Mouse (Mus musculus) embryonic fibroblast, embryonic 13.5 days (primary cell): ENCODE results near the gene Tcam1. TPM values are rescaled to one million over a fixed set of nuclear protein-coding genes. Genes with fewer than 3 reads are reported as not detected.
A peak's percentile ranks its signal among the peaks of the same experiment; 100 is the strongest.
"Not testable (repeated sequence)": the region's sequence is repeated elsewhere in the genome, so short reads cannot be mapped to it uniquely, and the experiment has no call there.

Experiments
- H3K27ac ChIP-seq: 2 replicates; pipeline ENCODE4 v1.5.1; 2012; ENCODE audit warnings: low read length, control low read depth, inconsistent platforms; ENCODE audit not compliant: insufficient read depth
- H3K4me1 ChIP-seq: 2 replicates; pipeline ENCODE4 v1.6.1; 2011; ENCODE audit warnings: low read length; ENCODE audit not compliant: control insufficient read depth, insufficient read depth
- H3K4me3 ChIP-seq: 2 replicates; pipeline ENCODE4 v1.5.1; 2011; ENCODE audit warnings: mild to moderate bottlenecking, control low read depth, low read length; ENCODE audit not compliant: insufficient read depth
- CTCF ChIP-seq: IDR thresholded peaks from 2 replicates; pipeline ENCODE4 v1.5.1; 2011; ENCODE audit warnings: mild to moderate bottlenecking, control low read depth, low read length, moderate library complexity, borderline replicate concordance; ENCODE audit not compliant: insufficient read depth
- POLR2A ChIP-seq: IDR thresholded peaks from 2 replicates; pipeline ENCODE4 v1.6.1; 2011; ENCODE audit warnings: low read depth, mild to moderate bottlenecking, control low read depth, low read length, moderate library complexity
- polyA plus RNA-seq: library from polyadenylated mRNA; stranded (reverse); fragments of >200 nt; gene quantifications from 2 replicates; pipeline ENCODE4 v1.2.4, GENCODE M21; 2011; ENCODE audit warnings: low read depth; ENCODE audit not compliant: missing spikeins, insufficient read length

Tcam1 gene
- 0.16 and 0.18 TPM in 2 replicates for polyA plus RNA-seq

DNA sequence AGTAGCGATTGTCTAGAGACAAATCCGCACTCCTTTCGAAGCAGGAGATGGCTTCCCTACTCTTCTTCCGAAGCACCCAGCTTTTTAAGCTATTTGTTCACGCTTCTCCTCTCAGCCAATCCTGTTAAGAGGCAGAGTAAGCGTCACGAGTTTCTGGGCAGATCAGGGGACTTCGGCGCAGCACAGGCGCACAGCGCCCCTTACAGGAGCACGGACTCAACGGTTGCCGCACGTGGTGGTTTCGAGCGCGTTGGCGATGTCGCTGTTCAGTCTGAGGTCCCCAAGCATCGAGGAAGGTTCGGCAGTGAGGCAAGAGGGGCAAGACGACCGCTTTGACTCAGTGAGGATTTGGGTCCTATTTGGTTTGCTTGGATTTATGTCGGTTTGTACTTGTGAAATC lies at the start of gene Tcam1:
Tcam1 (plus strand) TSS at position 219 of the 400 bp plus-strand sequence.
- TF ChIP-seq POLR2A (0 out of 2 replicates have a peak, but pooled peaks have one; percentile 38), CTCF (peak; percentile 92)
- Histone ChIP-seq H3K4me1 (no peaks in the 10 kb centered on the region), H3K27ac (no peak within 1 kb of the TSS), H3K4me3 (no peak within 1 kb of the TSS)

DNA sequence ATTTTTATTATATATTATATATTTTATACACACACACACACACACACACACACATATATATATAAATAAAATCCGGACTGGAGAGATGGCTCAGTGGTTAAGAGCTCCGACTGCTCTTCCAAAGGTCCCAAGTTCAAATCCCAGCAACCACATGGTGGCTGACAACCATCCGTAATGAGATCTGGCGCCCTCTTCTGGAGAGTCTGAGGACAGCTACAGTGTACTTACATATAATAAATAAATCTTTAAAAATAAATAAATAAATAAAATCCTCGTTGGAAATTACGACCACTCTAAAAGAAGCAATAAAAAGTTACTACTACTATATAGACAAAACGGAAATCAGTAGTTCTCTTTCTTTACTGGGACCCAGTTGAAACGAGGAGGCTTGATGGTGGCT lies 42.5 kb upstream of the Tcam1 start:
- not testable (repeated sequence) for H3K27ac ChIP-seq, H3K4me1 ChIP-seq, H3K4me3 ChIP-seq

DNA sequence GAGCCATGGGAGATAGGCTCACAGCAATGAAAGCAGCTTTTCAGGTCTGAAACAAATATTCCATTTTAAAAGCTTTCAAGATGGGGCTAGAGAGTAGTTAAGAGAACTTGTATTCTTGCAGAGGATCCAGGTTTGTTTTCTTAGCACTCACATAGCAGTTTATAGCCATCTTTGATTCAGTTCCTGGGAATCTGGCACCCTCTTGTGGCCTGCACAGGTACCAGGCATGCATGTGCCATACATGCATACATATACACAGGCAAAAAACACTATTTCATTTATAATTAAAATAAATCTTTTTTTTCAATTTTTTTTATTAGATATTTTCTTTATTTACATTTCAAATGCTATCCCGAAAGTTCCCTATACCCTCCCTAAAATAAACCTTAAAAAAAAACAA lies 29.6 kb upstream of the Tcam1 start:
- no peak overlapping the region for H3K4me3 ChIP-seq
- H3K27ac ChIP-seq, result no peak overlapping the region
- TF ChIP-seq CTCF (peak; percentile 42; the same call in 1 of the 2 replicates), POLR2A (no peak)
- H3K4me1 ChIP-seq, result no peaks in the 10 kb centered on the region

GRCm38 (mm10) chr11:106249326-106249725 lies 27.1 kb upstream of the Tcam1 start:
- Histone ChIP-seq H3K4me1 (no peaks in the 10 kb centered on the region), H3K27ac (no peak overlapping the region), H3K4me3 (no peak overlapping the region)
- TF ChIP-seq POLR2A (no peak), CTCF (no peak)

GRCm38 (mm10) chr11:106254767-106255166 lies 21.7 kb upstream of the Tcam1 start:
- H3K27ac ChIP-seq, result no peak overlapping the region; the same call in 1 of the 2 replicates

GRCm38 (mm10) chr11:106255174-106255573 lies 21.3 kb upstream of the Tcam1 start:
- H3K27ac ChIP-seq, result peak overlapping the region; percentile 16; the same call in 1 of the 2 replicates

More at GRCm38 (mm10) chr11:106254767-106255166, 21.7 kb upstream of the Tcam1 start:
- TF ChIP-seq CTCF, result no peak
- no peak for TF ChIP-seq POLR2A
- peaks cover 4% of the 10 kb centered on the region; the same call in 1 of the 2 replicates for H3K4me1 ChIP-seq
- H3K4me3 ChIP-seq, result peak overlapping the region; percentile 87

GRCm38 (mm10) chr11:106255685-106256451 lies 20.6 kb upstream of the Tcam1 start, which contains the start of the genes Ftsj3 and Psmc5:
TSS of gene Ftsj3 (minus strand) at chr11:106256079.
TSS of gene Psmc5 (plus strand) at chr11:106256154.
- Histone ChIP-seq H3K27ac (peak within 1 kb of the TSS; percentile 79), H3K4me1 (peaks cover 4% of the 10 kb centered on the region; the same call in 1 of the 2 replicates)
- no peak for TF ChIP-seq CTCF
- TF ChIP-seq POLR2A, result peak; percentile 98

More at GRCm38 (mm10) chr11:106255174-106255573, 21.3 kb upstream of the Tcam1 start:
- peak overlapping the region; percentile 87 for H3K4me3 ChIP-seq
- TF ChIP-seq CTCF, result no peak
- no peak for TF ChIP-seq POLR2A
- H3K4me1 ChIP-seq, result peaks cover 4% of the 10 kb centered on the region; the same call in 1 of the 2 replicates

DNA sequence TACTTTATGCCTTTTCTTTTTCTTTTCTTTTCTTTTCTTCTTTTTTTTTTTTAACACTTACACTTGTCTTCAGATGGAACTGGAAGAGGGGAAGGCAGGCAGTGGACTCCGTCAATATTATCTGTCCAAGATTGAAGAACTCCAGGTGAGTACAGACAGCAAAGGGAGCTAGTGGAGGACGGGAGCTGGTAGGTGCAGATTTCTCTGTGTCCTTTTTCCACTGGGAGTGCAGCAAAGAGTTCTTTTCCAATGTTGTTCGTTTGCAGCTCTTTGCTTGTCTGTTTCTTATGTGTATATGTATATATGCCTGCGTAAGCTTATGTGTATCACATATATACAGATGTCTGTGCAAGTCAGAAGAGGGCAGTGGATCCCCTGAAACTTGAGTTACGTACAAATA lies 19.7 kb upstream of the Tcam1 start:
- Histone ChIP-seq H3K4me1 (peaks cover 4% of the 10 kb centered on the region; the same call in 1 of the 2 replicates), H3K4me3 (peak overlapping the region; percentile 95), H3K27ac (no peak overlapping the region)
- TF ChIP-seq POLR2A, result no peak
- no peak for TF ChIP-seq CTCF

More at GRCm38 (mm10) chr11:106255685-106256451, 20.6 kb upstream of the Tcam1 start, which contains the start of the genes Ftsj3 and Psmc5:
- H3K4me3 ChIP-seq, result peak within 1 kb of the TSS; percentile 95

GRCm38 (mm10) chr11:106260826-106261450 lies 15.5 kb upstream of the Tcam1 start:
- Histone ChIP-seq H3K27ac (no peak overlapping the region), H3K4me3 (no peak overlapping the region), H3K4me1 (no peaks in the 10 kb centered on the region)
- TF ChIP-seq POLR2A (no peak), CTCF (no peak)

DNA sequence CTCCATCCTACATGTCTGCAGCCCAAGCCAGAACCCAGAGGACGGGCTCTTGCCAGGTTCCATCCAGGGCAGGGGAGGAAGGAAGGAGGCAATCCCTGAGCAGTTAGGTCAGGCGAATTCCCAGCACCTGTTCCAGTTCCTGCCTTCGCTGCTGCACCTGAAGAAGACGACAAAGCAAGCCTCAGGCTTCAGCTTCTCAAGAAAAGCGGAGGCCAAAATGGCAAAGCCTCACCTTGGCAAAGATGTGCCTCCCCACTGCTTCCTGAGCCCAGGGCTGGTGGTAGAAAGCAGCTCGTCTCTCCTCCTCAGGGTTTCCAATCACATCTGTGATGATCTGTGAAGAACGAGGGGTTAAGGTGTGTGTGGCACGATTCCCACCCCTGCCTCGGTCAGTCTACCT lies 12.5 kb upstream of the Tcam1 start:
- TF ChIP-seq CTCF (no peak), POLR2A (no peak)
- no peaks in the 10 kb centered on the region; the same call in 1 of the 2 replicates for H3K4me1 ChIP-seq
- H3K4me3 ChIP-seq, result no peak overlapping the region
- H3K27ac ChIP-seq, result no peak overlapping the region
